In the genomic region with DNA sequence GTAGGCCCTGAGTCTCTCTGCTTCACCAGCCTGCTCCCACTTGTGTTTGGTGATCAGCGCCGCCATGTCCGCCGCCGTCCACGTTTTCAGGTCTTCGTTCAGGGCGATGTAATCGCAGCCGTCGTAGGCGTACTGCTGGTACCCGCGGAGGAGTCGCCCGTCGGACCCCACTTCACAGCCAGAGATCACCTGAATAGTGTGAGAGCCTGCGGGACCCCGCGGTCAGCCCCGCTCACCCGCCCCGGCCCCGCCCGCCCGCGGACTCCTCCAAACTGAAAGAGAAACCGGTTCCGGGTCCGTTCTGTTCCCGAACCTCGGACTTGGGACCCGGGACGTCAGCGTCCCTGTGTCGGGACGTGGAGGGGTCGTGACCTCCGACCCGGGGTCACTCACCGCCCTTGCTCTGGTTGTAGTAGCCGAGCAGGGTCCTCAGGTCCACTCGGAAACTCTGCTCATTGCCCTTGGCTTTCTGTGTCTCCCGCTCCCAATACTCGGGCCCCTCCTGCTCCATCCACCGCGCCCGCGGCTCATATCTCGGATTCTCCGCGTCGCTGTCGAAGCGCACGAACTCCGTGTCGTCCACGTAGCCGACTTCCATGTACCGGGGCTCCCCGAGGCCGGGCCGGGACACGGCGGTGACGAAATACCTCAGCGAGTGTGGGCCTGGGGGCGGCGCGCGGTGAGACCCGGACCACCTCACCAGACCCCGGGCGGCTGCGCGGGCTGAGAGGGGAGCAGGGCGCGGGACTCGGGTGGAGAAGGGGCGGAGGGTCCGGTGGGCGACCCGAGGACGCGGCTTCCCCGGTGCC, we compare ENCODE assay signal across 8 mouse cellular contexts. TPM values are rescaled to one million over a fixed set of nuclear protein-coding genes. Genes with fewer than 3 reads are reported as not detected.
A peak's percentile ranks its signal among the peaks of the same experiment; 100 is the strongest.
DNase-seq lines count a peak whose midpoint lies in the region; ATAC-seq and TF ChIP-seq lines count a peak whose summit lies in the region.

No protein-coding gene starts in this region.

- 0 out of 2 replicates have a peak, but pooled peaks have one; percentile 41 for ATAC-seq in limb, embryonic 14.5 days (ENCODE audit: low FRiP score, low read depth)
- ATAC-seq in cerebellum, adult (ENCODE audit: insufficient number of reproducible peaks, low FRiP score, low TSS enrichment) = no peak

- TF ChIP-seq POLR2A in limb, embryonic 14.5 days (IDR thresholded peaks at IDR 0.05; ENCODE audit: borderline replicate concordance, extremely low read depth, insufficient read depth, insufficient read length) = no peak
- no peak for TF ChIP-seq POLR2A in myocyte (IDR thresholded peaks at IDR 0.05; ENCODE audit: insufficient read length, low read depth)

- H3K79me2 ChIP-seq in myocyte (ENCODE audit: control insufficient read depth, insufficient read depth) = no peaks in the 10 kb centered on the region

- peaks cover 13% of the 10 kb centered on the region for H3K4me1 ChIP-seq in embryonic facial prominence, embryonic 10.5 days
- H3K4me1 ChIP-seq in hindbrain, embryonic 10.5 days (replicated peaks) = peaks cover 19% of the 10 kb centered on the region
- no peaks in the 10 kb centered on the region for H3K4me1 ChIP-seq in limb, embryonic 14.5 days (ENCODE audit: control insufficient read depth, insufficient read depth, low read length)

- no peaks in the 10 kb centered on the region for H3K36me3 ChIP-seq in embryonic facial prominence, embryonic 10.5 days (replicated peaks)
- H3K36me3 ChIP-seq in hindbrain, embryonic 10.5 days = no peaks in the 10 kb centered on the region
- no peaks in the 10 kb centered on the region for H3K36me3 ChIP-seq in limb, embryonic 14.5 days (ENCODE audit: control insufficient read depth, insufficient read depth, low read length)
- no peaks in the 10 kb centered on the region for H3K36me3 ChIP-seq in myocyte (ENCODE audit: control insufficient read depth, insufficient read depth)

- peak overlapping the region; percentile 59 for H3K4me3 ChIP-seq in layer of hippocampus, adult 2 months
- H3K4me3 ChIP-seq in embryonic facial prominence, embryonic 10.5 days = peak overlapping the region; percentile 68
- H3K4me3 ChIP-seq in hindbrain, embryonic 10.5 days = peak overlapping the region; percentile 74
- peak overlapping the region; percentile 49 for H3K4me3 ChIP-seq in limb, embryonic 14.5 days (replicated peaks; ENCODE audit: low read length)
- no peak overlapping the region for H3K4me3 ChIP-seq in myocyte

- peak overlapping the region; percentile 93 for H3K4me2 ChIP-seq in limb, embryonic 14.5 days (replicated peaks; ENCODE audit: low read depth, low read length, severe bottlenecking)
- no peak overlapping the region for H3K4me2 ChIP-seq in myocyte (ENCODE audit: low read depth)

- no peak for DNase-seq in layer of hippocampus, adult 2 months (ENCODE audit: low spot score in 2 of 2)
- no peak for DNase-seq in layer of hippocampus, adult 18-20 months (ENCODE audit: low spot score in 2 of 2)
- peak; percentile 23 for DNase-seq in embryonic facial prominence, embryonic 10.5 days (ENCODE audit: low spot score)
- DNase-seq in hindbrain, embryonic 10.5 days (ENCODE audit: low spot score) = peak; percentile 43
- no peak for DNase-seq in limb, embryonic 14.5 days (ENCODE audit: low spot score)
- no peak for DNase-seq in layer of hippocampus, adult 11-12 months (ENCODE audit: low spot score)

- H3K27me3 ChIP-seq in embryonic facial prominence, embryonic 10.5 days (replicated peaks; ENCODE audit: low read depth, poor library complexity, severe bottlenecking) = peaks cover 61% of the 10 kb centered on the region
- peaks cover 57% of the 10 kb centered on the region for H3K27me3 ChIP-seq in hindbrain, embryonic 10.5 days (ENCODE audit: insufficient read depth, poor library complexity, severe bottlenecking)
- peaks cover 28% of the 10 kb centered on the region for H3K27me3 ChIP-seq in limb, embryonic 14.5 days (ENCODE audit: control insufficient read depth, insufficient read depth, low read length)
- no peaks in the 10 kb centered on the region for H3K27me3 ChIP-seq in myocyte (ENCODE audit: control insufficient read depth, insufficient read depth, insufficient read length)

- 3% methylated on average over 87 of the region's 87 CpGs for WGBS in embryonic facial prominence, embryonic 10.5 days
- WGBS in hindbrain, embryonic 10.5 days = 2% methylated on average over 87 of the region's 87 CpGs
- WGBS in limb, embryonic 14.5 days = 2% methylated on average over 75 of the region's 87 CpGs

- peak overlapping the region; percentile 46 for H3ac ChIP-seq in myocyte (ENCODE audit: control insufficient read depth, insufficient read length)

- no peak overlapping the region for H3K27ac ChIP-seq in layer of hippocampus, adult 2 months
- H3K27ac ChIP-seq in embryonic facial prominence, embryonic 10.5 days (replicated peaks) = no peak overlapping the region; the same call in 1 of the 2 replicates
- peak overlapping the region; percentile 84 for H3K27ac ChIP-seq in hindbrain, embryonic 10.5 days
- H3K27ac ChIP-seq in limb, embryonic 14.5 days (replicated peaks; ENCODE audit: low read depth, low read length) = no peak overlapping the region

- no peaks in the 10 kb centered on the region for H3K9me3 ChIP-seq in embryonic facial prominence, embryonic 10.5 days
- no peaks in the 10 kb centered on the region for H3K9me3 ChIP-seq in hindbrain, embryonic 10.5 days
- no peaks in the 10 kb centered on the region for H3K9me3 ChIP-seq in limb, embryonic 14.5 days (ENCODE audit: control insufficient read depth, low read length)

- no peak for TF ChIP-seq CTCF in layer of hippocampus, adult 2 months (conservative IDR thresholded peaks at IDR 0.05)

- H3K9ac ChIP-seq in limb, embryonic 14.5 days (ENCODE audit: low read depth, low read length, severe bottlenecking) = peak overlapping the region; percentile 48

TF ChIP-seq in myocyte, 11 proteins besides CTCF, POLR2A, EP300 and RAD21 (continues in another document):
- no peak for TF ChIP-seq E2F4 (IDR thresholded peaks at IDR 0.05; ENCODE audit: insufficient read depth)
- no peak for TF ChIP-seq REST (IDR thresholded peaks at IDR 0.05; ENCODE audit: insufficient read depth, insufficient read length)
- TF ChIP-seq MAX (IDR thresholded peaks at IDR 0.05; ENCODE audit: low read depth) = no peak
- no peak for TF ChIP-seq TCF12 (IDR thresholded peaks at IDR 0.05; ENCODE audit: insufficient read depth, poor library complexity, severe bottlenecking)
- no peak for TF ChIP-seq MYOD1 (IDR thresholded peaks at IDR 0.05; ENCODE audit: control insufficient read depth in 1 of 3, insufficient read length in 2 of 3, low read depth in 2 of 3)
- TF ChIP-seq TCF3 (IDR thresholded peaks at IDR 0.05; ENCODE audit: insufficient read length, low read depth) = no peak
- TF ChIP-seq CEBPB (IDR thresholded peaks at IDR 0.05; ENCODE audit: insufficient read depth, poor library complexity, severe bottlenecking) = no peak
- no peak for TF ChIP-seq SRF (IDR thresholded peaks at IDR 0.05; ENCODE audit: control insufficient read depth, insufficient read length, low read depth)

RNA-seq across cellular contexts. Expression of a gene that starts 0.6 kb away (rescaled TPM):
- total RNA-seq in layer of hippocampus, adult 2 months (2021) = 10 to 100 TPM; 20.7 to 22.5 TPM
- total RNA-seq in layer of hippocampus, adult 18-20 months (2021) = 10 to 100 TPM; 25.5 to 26.9 TPM
- polyA plus RNA-seq in embryonic facial prominence, embryonic 10.5 days (2016; fragmentation: Nextera tagmentation; extraction: Ambion mirVana) = 8.4 and 13.4 TPM in 2 replicates
- 27.1 and 30.9 TPM in 2 replicates for polyA plus RNA-seq in hindbrain, embryonic 10.5 days (2016; fragmentation: Nextera tagmentation; extraction: Ambion mirVana)
- polyA plus RNA-seq in limb, embryonic 14.5 days (2012; rRNA removed) = 27.0 and 31.5 TPM in 2 replicates
- polyA plus RNA-seq in limb, embryonic 14.5 days (2014; fragmentation: Nextera tagmentation; extraction: Ambion mirVana) = 17.7 and 25.5 TPM in 2 replicates
- 89.2 TPM for polyA plus RNA-seq in myocyte (2012; fragmentation: generic; extraction: Trizol)

RNA-seq across cellular contexts. Expression of a gene that starts 24.9 kb away (rescaled TPM):
- 10 to 100 TPM; 39.6 to 45.2 TPM for total RNA-seq in layer of hippocampus, adult 2 months (2021)
- total RNA-seq in layer of hippocampus, adult 18-20 months (2021) = 10 to 100 TPM; 39.0 to 40.8 TPM
- 11.0 and 11.6 TPM in 2 replicates for polyA plus RNA-seq in embryonic facial prominence, embryonic 10.5 days (2016; fragmentation: Nextera tagmentation; extraction: Ambion mirVana)
- polyA plus RNA-seq in hindbrain, embryonic 10.5 days (2016; fragmentation: Nextera tagmentation; extraction: Ambion mirVana) = 12.3 and 17.3 TPM in 2 replicates
- 54.0 and 81.7 TPM in 2 replicates for polyA plus RNA-seq in limb, embryonic 14.5 days (2012; rRNA removed)
- polyA plus RNA-seq in limb, embryonic 14.5 days (2014; fragmentation: Nextera tagmentation; extraction: Ambion mirVana) = 7.0 and 8.4 TPM in 2 replicates
- 42.9 TPM for polyA plus RNA-seq in myocyte (2012; fragmentation: generic; extraction: Trizol)

RNA-seq across cellular contexts. Expression of a gene that starts 28.3 kb away (rescaled TPM):
- total RNA-seq in layer of hippocampus, adult 2 months (2021) = 10 to 100 TPM; 55.6 to 59.5 TPM
- total RNA-seq in layer of hippocampus, adult 18-20 months (2021) = 10 to 100 TPM; 59.7 to 63.9 TPM
- 41.4 and 44.8 TPM in 2 replicates for polyA plus RNA-seq in embryonic facial prominence, embryonic 10.5 days (2016; fragmentation: Nextera tagmentation; extraction: Ambion mirVana)
- 65.5 and 73.0 TPM in 2 replicates for polyA plus RNA-seq in hindbrain, embryonic 10.5 days (2016; fragmentation: Nextera tagmentation; extraction: Ambion mirVana)
- 104 and 109 TPM in 2 replicates for polyA plus RNA-seq in limb, embryonic 14.5 days (2012; rRNA removed)
- 46.4 and 48.1 TPM in 2 replicates for polyA plus RNA-seq in limb, embryonic 14.5 days (2014; fragmentation: Nextera tagmentation; extraction: Ambion mirVana)
- 51.1 TPM for polyA plus RNA-seq in myocyte (2012; fragmentation: generic; extraction: Trizol)

RNA-seq across cellular contexts. Expression of a gene that starts 31.9 kb away (rescaled TPM):
- total RNA-seq in layer of hippocampus, adult 2 months (2021) = 10 to 100 TPM; 97.7 to 98.9 TPM
- total RNA-seq in layer of hippocampus, adult 18-20 months (2021) = 100 to 1,000 TPM in 1 of 2 experiments, 10 to 100 TPM in 1; 90.7 to 105 TPM
- 167 and 177 TPM in 2 replicates for polyA plus RNA-seq in embryonic facial prominence, embryonic 10.5 days (2016; fragmentation: Nextera tagmentation; extraction: Ambion mirVana)
- polyA plus RNA-seq in hindbrain, embryonic 10.5 days (2016; fragmentation: Nextera tagmentation; extraction: Ambion mirVana) = 188 and 197 TPM in 2 replicates
- 197 and 283 TPM in 2 replicates for polyA plus RNA-seq in limb, embryonic 14.5 days (2012; rRNA removed)
- polyA plus RNA-seq in limb, embryonic 14.5 days (2014; fragmentation: Nextera tagmentation; extraction: Ambion mirVana) = 132 and 133 TPM in 2 replicates
- polyA plus RNA-seq in myocyte (2012; fragmentation: generic; extraction: Trizol) = 207 TPM

RNA-seq across cellular contexts. Expression of a gene that starts 32.1 kb away (rescaled TPM):
- 10 to 100 TPM; 80.6 to 85.5 TPM for total RNA-seq in layer of hippocampus, adult 2 months (2021)
- total RNA-seq in layer of hippocampus, adult 18-20 months (2021) = 10 to 100 TPM; 77.1 to 85.8 TPM
- polyA plus RNA-seq in embryonic facial prominence, embryonic 10.5 days (2016; fragmentation: Nextera tagmentation; extraction: Ambion mirVana) = 44.7 and 47.9 TPM in 2 replicates
- polyA plus RNA-seq in hindbrain, embryonic 10.5 days (2016; fragmentation: Nextera tagmentation; extraction: Ambion mirVana) = 49.1 and 56.4 TPM in 2 replicates
- polyA plus RNA-seq in limb, embryonic 14.5 days (2012; rRNA removed) = 83.2 and 98.9 TPM in 2 replicates
- polyA plus RNA-seq in limb, embryonic 14.5 days (2014; fragmentation: Nextera tagmentation; extraction: Ambion mirVana) = 29.2 and 33.6 TPM in 2 replicates
- polyA plus RNA-seq in myocyte (2012; fragmentation: generic; extraction: Trizol) = 45.8 TPM

Comparison
In these comparisons a context has a peak if more than half of its experiments do, and no peak if none do; other contexts are left out.
1. DNase-seq: peak in embryonic facial prominence, embryonic 10.5 days (single experiment) and hindbrain, embryonic 10.5 days (single experiment); none in layer of hippocampus, adult 2 months (0 of 2), layer of hippocampus, adult 18-20 months (0 of 2), limb, embryonic 14.5 days (single experiment) and layer of hippocampus, adult 11-12 months (single experiment).